Mouse (Mus musculus) adrenal gland (tissue): ENCODE results near the gene Tpx2.

Experiments
- intact Hi-C: fragments of 180-260 bp; cut with DNase I; formaldehyde crosslinking; loops from one replicate; pipeline ENCODE4 v1.15.1; 2025

Gene Tpx2

GRCm38 (mm10) chr2:152819926-152820325 lies 27.8 kb upstream of the Tpx2 start:
- intact Hi-C loops: no loop called here

DNA sequence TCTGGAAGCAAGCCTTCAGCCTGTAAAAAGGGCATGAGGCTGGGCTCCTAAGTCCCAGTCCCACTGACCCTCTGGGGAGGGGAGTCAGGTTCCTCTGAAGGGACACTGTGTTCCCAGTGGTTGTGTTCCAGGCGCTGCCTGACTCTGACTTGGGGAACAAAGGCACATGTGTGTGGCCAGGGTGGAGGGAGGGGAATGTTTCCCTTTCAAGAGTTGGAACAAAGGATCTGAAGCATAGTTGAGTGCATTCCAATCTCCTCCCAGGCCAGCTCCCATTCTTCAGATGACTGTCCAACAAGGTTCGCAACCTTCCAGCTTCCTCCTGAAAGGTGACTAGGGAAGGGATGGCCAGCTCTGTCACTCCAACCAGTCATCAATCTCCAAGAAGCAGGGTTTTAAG lies 27.4 kb upstream of the Tpx2 start:
- intact Hi-C loops: no loop called here

- intact Hi-C loops: no loop called here
These were observed 26.7 kb upstream of the Tpx2 start for GRCm38 (mm10) chr2:152821023-152821422.

GRCm38 (mm10) chr2:152821566-152821965 lies 26.2 kb upstream of the Tpx2 start:
- intact Hi-C loops: no loop called here

DNA sequence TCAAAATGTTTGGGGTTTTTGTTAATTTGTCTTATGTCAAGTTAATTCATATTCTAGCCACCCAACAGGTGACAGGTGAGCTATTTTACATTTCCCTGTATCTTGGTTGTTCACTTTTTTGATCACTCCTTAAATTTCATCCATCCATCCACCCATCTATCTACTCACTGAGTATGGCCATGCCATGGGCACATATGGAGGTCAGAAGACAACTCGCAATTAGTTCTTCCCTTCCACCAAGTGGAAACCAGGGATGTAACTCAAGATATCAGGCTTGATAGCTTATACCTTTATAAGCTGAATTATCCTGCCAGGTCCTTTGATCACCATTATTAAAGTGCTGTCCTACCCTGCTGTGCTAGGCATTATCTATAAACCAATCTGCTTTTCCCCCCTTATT lies 24.0 kb upstream of the Tpx2 start:
- intact Hi-C loops: no loop called here

DNA sequence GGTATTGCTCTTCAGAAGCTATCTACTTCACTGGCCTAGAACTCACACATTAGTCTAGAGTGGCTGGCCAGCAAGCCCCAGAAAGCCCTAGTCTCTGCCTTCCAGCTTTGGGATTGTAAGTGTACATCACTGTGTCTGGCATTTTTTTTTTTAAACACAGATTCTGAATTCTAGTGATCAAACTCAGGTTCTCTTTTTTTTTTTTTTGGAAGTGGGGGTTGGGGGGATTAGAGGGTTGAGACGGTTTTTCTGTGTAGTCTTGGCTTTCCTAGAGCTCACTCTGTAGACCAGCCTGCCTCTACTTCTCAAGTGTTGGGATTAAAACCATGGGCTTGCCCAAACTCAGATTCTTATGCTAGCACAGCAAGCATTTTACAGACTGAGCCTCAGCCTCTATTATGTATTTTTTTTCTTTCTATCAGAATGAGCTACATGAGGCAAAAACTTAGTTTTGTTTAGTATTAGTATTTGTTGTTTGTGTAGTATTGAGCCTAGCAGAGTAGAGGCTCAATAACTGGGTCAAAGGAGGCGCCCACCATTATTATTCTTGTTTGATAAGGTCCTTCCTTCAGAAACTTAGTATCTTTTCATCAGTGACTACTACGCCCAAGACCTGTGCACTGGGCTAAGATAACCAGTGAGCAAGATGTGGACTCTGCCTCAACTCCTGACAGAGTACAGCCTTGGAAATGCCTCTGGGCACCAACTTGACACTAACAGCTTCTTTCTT lies 23.2 kb upstream of the Tpx2 start:
- intact Hi-C loops: no loop called here

DNA sequence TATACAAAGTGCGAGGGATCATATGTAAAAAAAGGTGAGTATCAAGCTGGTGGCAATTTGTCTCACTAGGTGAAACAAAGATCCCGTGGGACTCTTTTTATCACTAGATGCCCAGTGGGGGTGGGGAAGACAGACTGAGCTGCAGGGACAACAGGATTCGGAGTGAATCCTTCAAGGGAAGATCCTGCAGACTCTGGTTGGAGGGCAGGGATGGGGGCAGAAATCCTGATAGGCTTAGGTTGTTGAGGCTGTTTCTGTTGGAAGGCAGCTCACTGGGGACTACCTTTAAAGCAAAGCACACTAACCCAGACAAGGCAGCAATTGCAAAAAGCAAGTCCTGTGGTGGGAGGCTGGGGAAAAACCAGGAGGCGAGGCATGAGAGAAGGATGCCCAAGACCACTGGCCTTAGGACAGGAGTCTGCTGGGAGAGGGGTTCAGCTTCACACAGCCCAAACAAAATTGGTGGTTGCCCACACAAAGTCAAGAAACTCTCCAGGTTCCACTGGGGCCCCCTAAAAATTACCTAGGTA lies 22.5 kb upstream of the Tpx2 start:
- intact Hi-C loops: no loop called here

- intact Hi-C loops: no loop called here
These were observed 22.1 kb upstream of the Tpx2 start for GRCm38 (mm10) chr2:152825713-152826112.

DNA sequence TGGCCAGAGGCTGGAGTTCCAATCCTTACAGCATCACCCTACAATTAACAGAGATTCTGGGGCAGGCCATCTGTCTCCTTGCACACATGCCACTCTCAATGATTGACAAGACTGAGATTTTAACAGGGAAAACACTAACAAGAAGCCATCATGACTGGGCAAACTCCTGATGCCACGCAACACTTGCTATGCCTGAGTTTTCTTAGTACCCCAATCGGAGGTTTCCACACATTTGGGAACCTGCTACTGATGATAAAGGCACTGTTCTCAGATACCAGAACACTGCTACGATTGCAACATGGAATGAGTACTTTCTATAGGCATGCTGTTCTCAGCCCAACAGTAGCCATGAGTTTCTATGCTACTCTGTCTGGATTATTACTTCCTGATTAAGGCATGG lies 21.3 kb upstream of the Tpx2 start:
- intact Hi-C loops: no loop called here

- intact Hi-C loops: no loop called here
These were observed 20.3 kb upstream of the Tpx2 start for GRCm38 (mm10) chr2:152827321-152828010.

DNA sequence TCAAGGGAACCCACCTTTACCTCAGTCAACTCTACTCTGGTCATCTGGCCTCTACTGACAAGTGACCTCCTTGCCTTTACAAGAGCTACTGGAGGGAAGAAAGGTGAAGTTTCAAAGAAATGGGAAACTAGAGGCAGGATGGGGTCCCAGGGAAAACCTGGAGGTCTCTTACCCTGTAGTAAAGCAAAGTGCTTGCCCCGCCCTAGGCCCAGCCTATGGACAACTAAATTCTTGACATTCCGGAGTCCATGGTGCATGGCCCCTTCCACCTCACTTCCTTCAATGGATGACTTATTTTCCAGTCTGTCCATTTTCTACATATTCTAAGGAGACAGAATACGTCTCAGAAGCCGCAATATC lies 19.8 kb upstream of the Tpx2 start:
- intact Hi-C loops: no loop called here

GRCm38 (mm10) chr2:152828532-152828931 lies 19.2 kb upstream of the Tpx2 start:
- intact Hi-C loops: no loop called here

DNA sequence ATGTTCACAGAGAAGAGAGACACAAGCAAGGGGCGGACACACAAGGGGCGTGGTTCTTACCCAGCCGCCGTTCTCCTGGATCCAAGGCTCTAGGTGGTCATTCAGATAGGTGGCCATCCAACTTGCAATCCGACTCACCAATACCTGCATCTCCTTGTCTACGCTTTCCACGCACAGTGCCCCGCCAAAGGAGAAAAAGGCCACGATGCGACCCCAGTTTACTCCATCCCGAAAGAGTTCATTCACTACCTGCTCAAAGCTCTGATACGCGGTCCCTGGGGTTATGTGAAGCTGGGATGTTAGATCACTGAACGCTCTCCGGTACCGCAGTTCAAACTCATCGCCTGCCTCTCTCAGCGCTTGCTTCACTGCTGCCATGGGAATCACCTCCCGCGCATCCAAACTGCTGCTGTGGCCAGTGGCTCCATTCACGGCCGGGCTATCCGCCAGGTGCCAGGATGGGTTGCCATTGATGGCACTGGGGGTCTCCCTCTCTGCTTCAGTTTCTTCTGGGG lies 18.3 kb upstream of the Tpx2 start:
- intact Hi-C loops: no loop called here

DNA sequence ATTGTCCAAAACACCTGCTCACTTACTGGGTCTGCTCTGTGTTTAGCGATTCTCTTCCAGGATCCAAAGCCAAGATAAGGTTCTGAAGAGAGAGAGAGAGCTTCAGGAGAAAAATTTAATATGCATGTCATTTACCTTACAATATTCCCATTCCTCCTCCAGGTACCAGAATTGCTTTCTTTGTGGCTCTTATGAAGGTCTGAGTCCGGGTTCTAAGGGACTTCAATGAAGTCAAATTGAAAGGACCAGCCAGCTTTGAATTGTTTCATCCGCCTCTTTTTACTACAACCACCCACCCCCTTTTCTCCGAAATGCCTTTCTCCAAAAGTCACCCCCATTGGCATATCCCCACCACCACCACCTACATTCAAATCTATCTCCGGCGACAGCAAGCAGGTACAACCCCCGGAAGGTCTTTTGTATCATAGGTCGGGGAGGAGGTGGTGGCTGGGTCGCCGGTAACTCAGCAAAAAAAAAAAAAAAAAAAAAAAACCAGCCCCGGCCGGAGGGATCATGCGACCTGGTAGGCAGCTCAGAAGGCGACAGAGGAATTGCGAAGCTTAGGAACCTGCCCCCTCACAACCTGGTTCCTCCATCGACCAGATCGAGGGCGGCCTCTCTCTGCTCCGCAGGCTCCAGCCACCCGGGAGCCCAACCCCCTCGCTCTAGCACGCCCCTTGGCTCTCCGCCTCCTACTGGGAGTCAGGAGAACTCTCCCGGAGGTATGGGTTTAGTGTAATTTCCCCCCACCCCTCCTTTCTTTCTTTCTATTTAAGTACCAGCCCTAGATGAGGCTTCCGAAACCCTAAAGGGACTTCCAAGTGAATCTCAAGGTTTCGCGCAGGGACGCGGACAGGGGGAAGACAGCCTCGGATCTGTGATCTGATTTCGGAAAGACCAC lies 17.5 kb upstream of the Tpx2 start:
- intact Hi-C loops: loop anchor here (2.0 to 5.0 kb wide), 3 partner anchors 63 to 213 kb away; no protein-coding TSS in a partner anchor

- intact Hi-C loops: loop anchor here (2.0 to 5.0 kb wide), 3 partner anchors 64 to 214 kb away; no protein-coding TSS in a partner anchor
These were observed 16.5 kb upstream of the Tpx2 start, which contains the start of gene Bcl2l1 for GRCm38 (mm10) chr2:152831019-152831878. Gene Bcl2l1, minus strand, starts transcription at chr2:152831728.

DNA sequence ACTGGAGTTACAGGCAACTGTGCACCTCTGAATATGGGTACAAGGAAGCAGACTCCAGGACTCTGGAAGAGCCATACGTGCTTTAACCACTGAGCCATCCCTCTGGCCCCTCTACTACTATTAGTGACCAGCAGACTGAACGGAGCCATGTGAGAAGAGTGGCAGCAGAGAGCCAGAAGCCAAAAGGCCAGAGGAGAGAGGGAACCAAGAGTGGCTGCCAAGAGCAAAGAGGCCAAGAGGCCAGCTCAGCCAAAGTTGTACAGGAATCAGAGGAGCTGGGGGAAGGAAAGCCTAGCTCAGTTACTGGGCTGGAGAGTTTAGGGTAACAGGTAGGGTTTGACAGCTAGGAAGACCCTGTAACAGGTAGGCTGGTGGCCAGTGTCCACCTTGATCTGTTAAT lies 8.5 kb upstream of the Tpx2 start:
- intact Hi-C loops: no loop called here

DNA sequence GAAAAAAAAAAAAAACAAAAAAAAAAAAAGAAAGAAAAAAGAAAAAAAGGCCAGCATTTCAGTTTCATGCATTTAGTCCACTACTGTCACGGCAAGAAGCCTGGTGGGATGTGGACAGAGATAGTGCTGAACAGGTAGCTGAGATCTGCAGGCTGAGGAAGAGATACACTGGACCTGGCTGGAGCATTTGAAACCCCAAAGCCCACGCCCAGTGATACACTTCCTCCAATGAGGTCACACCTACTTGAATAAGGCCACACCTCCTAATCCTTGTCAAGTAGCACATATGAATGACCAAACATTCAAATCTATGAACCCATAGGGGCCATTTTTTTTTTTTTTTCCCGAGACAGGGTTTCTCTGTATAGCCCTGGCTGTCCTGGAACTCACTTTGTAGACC lies 5.0 kb upstream of the Tpx2 start:
- intact Hi-C loops: no loop called here

- intact Hi-C loops: no loop called here
These were observed 528 bp upstream of the Tpx2 start for GRCm38 (mm10) chr2:152847057-152847814.

GRCm38 (mm10) chr2:152848466-152848865 lies 702 bp downstream of the Tpx2 start:
- intact Hi-C loops: no loop called here

- intact Hi-C loops: no loop called here
These were observed 11.7 kb downstream of the Tpx2 start for GRCm38 (mm10) chr2:152859501-152859900.
